Mouse (Mus musculus): Measurements from ENCODE around the gene Myo16.

The Myo16 gene

GRCm38 (mm10) chr8:10483841-10484240 is 330.1 kb downstream of the Myo16 start:
- DNase-seq, result no peak

- DNase-seq, result no peak
Observed at GRCm38 (mm10) chr8:10489738-10490419, 336.2 kb downstream of the Myo16 start.

GRCm38 (mm10) chr8:10490420-10490784 is 336.7 kb downstream of the Myo16 start:
- no peak for DNase-seq

- no peak for DNase-seq
Observed at GRCm38 (mm10) chr8:10490874-10491273, 337.2 kb downstream of the Myo16 start.

GRCm38 (mm10) chr8:10499846-10500245 is 346.1 kb downstream of the Myo16 start:
- no peak for DNase-seq

- no peak for DNase-seq
Observed at GRCm38 (mm10) chr8:10500465-10500864, 346.8 kb downstream of the Myo16 start.

- DNase-seq, result no peak
Observed at GRCm38 (mm10) chr8:10501750-10502149, 348.0 kb downstream of the Myo16 start.

GRCm38 (mm10) chr8:10512105-10512504 is 358.4 kb downstream of the Myo16 start:
- no peak for DNase-seq

GRCm38 (mm10) chr8:10517381-10517780 is 363.7 kb downstream of the Myo16 start:
- no peak for DNase-seq

- DNase-seq, result no peak
Observed at GRCm38 (mm10) chr8:10519276-10519675, 365.6 kb downstream of the Myo16 start.

- DNase-seq, result no peak
Observed at GRCm38 (mm10) chr8:10521463-10521862, 367.8 kb downstream of the Myo16 start.

- no peak for DNase-seq
Observed at GRCm38 (mm10) chr8:10525686-10526085, 372.0 kb downstream of the Myo16 start.

- no peak for DNase-seq
Observed at GRCm38 (mm10) chr8:10526616-10527015, 372.9 kb downstream of the Myo16 start.

- DNase-seq, result no peak
Observed at GRCm38 (mm10) chr8:10534619-10535286, 381.0 kb downstream of the Myo16 start.

GRCm38 (mm10) chr8:10538319-10538718 is 384.6 kb downstream of the Myo16 start:
- DNase-seq, result no peak

GRCm38 (mm10) chr8:10539665-10540064 is 386.0 kb downstream of the Myo16 start:
- DNase-seq, result no peak

GRCm38 (mm10) chr8:10545890-10546289 is 392.2 kb downstream of the Myo16 start:
- DNase-seq, result no peak

- DNase-seq, result no peak
Observed at GRCm38 (mm10) chr8:10546519-10546918, 392.8 kb downstream of the Myo16 start.

- DNase-seq, result no peak
Observed at GRCm38 (mm10) chr8:10548003-10548584, 394.4 kb downstream of the Myo16 start.

GRCm38 (mm10) chr8:10549434-10549833 is 395.7 kb downstream of the Myo16 start:
- no peak for DNase-seq

- DNase-seq, result no peak
Observed at GRCm38 (mm10) chr8:10557961-10558360, 404.2 kb downstream of the Myo16 start.

- DNase-seq, result no peak
Observed at GRCm38 (mm10) chr8:10559479-10559878, 405.8 kb downstream of the Myo16 start.

GRCm38 (mm10) chr8:10561616-10562015 is 407.9 kb downstream of the Myo16 start:
- DNase-seq, result no peak

- DNase-seq, result no peak
Observed at GRCm38 (mm10) chr8:10562046-10562445, 408.3 kb downstream of the Myo16 start.

Data from B cell, adult 2 months (primary cell).